Mouse (Mus musculus) lung, postnatal 36 days (tissue): Measurements from ENCODE around the gene Pitpnc1.
A peak's percentile ranks its signal among the peaks of the same experiment; 100 is the strongest.

Experiments used
- DNase-seq: peaks from one replicate; pipeline ENCODE4 v3.0.0; 2022; ENCODE audit warnings: mixed read lengths

Gene Pitpnc1

GRCm38 (mm10) chr11:107401839-107402590 lies 68.5 kb downstream of the Pitpnc1 start:
- DNase-seq: no peak

- no peak for DNase-seq
Observed at GRCm38 (mm10) chr11:107400826-107401225, 69.7 kb downstream of the Pitpnc1 start.

- no peak for DNase-seq
Observed at GRCm38 (mm10) chr11:107400005-107400404, 70.5 kb downstream of the Pitpnc1 start.

DNA sequence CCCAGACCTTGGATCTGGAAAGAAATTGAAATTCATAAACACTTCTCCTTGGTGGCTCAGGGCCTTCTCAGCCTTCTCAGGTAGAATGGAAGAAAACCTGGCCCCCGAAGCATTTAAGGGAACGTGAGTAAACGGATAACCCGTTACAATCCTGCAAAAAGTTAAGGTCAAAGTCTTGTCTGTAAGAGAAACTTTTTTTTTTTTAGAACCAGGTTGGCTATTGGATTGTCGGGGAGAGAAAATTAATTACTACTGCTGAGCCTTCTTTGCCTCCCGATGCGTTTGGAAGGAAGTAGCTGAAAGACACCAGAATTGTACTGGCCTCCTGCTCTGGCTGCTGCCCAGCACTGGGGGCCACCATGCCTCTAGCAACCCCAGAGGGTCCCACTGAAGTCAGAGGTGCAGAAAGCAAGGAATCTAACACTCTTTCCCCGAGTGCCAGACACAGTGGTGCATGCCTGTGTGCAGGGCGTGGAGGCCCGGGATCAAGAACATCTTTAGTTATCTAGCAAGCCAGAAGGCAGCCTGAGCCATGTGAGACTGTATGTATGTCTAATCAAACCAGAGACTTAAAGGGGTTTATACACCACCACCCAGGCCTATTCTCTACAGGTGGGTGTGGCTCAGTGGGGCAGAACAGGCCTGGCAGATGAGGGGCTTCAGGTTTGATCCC lies 73.0 kb downstream of the Pitpnc1 start:
- no peak for DNase-seq

DNA sequence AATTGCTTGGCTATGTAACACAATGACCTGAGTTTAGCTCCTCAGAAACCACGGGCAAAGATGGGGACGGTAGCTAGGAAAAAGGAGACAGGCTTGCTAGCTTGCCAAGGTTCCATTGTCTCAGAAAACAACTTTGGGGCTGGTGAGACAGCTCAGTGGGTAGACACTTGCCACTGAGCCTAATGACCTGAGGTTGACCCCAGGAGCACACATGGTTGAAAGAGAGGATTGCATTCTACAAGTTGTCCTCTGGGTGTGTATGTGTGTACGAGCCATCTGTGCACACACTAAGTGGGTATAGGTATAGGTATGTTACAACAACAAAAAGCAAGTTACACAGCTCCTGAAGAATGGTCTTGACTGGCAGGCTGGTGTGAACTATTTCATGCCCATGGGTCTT lies 76.3 kb downstream of the Pitpnc1 start:
- no peak for DNase-seq

- DNase-seq: no peak
Observed at GRCm38 (mm10) chr11:107393828-107394165, 76.7 kb downstream of the Pitpnc1 start.

- DNase-seq: peak; percentile 49
Observed at GRCm38 (mm10) chr11:107393154-107393827, 77.2 kb downstream of the Pitpnc1 start.

DNA sequence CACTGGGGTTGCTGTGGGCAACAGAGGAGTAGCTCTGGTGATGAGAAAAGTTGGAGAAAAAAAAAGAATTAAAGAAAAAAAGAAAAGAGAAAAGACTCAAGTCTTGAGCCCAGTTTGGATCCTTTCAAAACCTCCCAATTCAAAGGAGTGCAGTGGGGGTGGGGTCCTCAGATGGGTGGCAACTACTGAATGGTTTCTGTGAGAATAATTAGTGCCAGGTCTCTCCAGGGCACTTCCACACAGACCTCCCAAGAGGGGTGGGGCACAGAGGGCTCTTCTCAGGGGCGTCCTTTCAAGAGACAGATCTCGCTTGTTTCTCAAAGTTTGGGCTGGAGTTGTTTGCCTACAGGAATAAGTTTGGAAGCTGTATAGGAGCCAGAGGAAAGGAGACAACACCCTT lies 80.0 kb downstream of the Pitpnc1 start:
- DNase-seq: no peak

GRCm38 (mm10) chr11:107390001-107390400 lies 80.5 kb downstream of the Pitpnc1 start:
- no peak for DNase-seq

GRCm38 (mm10) chr11:107386481-107386880 lies 84.0 kb downstream of the Pitpnc1 start:
- DNase-seq: no peak

DNA sequence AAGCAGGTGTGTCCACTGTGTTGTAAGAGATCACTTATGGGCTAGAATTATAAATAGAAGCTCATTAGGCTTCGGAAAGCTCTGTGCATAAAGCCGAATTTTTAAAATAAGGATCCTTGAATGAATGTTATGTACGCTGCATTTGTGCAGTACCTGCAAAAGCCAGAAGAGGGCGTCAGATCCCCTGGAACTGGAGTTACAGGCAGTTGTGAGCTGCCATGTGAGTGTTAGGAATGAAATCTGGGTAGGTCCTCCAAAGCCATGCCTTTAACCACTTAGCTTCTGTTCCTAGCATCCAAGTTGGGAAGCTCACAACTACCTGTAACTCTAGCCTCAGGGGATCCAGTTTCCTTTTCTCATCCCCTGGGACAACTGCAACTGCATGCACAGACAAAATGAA lies 85.2 kb downstream of the Pitpnc1 start:
- DNase-seq: peak; percentile 67

DNA sequence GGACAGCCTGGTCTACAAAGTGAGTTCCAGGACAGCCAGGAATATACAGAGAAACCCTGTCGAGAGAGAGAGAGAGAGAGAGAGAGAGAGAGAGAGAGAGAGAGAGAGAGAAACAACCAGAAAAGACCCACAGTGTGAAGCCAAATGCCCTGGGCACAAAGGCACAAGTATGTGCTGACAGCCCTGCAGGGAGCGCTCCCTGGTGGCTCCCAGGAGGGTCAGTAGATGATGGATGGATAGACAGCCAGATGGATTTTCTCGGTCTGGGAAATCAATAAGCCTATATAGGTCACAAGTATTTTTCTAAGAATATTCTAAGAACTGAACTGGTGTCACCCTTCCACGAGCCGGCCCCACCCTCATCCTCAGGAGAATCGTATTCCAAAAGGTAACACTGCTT lies 86.5 kb downstream of the Pitpnc1 start:
- no peak for DNase-seq

DNA sequence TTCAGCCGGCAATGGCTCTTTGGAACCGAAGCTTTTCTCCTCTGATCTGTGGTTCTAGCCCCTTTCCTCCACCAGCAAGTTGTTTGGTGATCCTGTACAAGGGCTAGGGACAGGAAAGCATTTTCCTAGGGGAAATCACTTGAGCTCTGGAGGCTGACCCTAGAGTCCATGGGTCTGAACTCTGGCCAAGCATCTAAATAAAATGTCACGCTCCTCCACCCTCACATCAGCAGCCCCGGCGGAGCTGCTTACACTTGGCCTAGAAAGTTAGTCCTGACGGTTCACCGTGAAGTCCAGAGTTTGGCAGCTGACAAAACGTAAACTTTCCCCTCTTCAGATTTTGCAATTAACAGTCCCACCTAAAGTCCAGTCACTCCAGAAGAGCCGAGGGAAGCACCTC lies 90.5 kb downstream of the Pitpnc1 start:
- DNase-seq: peak; percentile 38

DNA sequence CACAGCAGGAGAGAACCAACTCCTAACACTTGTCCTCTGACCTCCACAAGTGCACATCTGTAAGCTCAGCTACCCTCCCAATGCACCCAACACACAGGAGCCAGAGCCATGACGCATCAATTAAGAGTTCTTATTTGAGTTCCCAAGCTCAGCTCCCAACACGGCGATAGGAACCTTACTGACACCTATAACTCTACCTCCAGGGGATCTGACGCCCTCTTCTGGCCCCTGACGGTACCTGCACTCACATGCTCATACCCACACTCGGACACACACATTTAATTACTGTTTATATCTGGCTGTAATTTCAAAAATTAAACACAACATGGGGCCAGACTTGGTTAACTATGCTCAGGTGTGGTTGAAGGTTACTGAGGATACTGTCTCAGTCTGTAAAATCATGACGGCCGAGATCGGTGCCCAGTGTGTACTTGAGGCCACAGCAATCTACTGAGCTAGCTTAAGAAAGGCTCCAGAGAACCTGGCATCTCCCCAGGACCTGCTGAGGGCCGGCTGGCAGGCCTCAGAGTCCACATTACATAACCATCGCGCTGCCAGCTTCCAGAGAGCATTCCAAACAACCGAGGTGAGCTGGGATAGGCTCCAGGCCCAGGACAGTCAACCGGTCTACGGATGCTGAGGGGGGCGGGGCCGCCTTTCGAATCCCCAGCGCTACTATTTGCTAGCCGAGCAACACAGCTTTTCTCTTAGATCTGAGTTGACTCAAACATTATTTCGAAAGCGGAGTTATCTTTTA lies 91.2 kb downstream of the Pitpnc1 start:
- DNase-seq: peak; percentile 84

- no peak for DNase-seq
Observed at GRCm38 (mm10) chr11:107377326-107377725, 93.2 kb downstream of the Pitpnc1 start.

- peak; percentile 78 for DNase-seq
Observed at GRCm38 (mm10) chr11:107376272-107376671, 94.2 kb downstream of the Pitpnc1 start.

DNA sequence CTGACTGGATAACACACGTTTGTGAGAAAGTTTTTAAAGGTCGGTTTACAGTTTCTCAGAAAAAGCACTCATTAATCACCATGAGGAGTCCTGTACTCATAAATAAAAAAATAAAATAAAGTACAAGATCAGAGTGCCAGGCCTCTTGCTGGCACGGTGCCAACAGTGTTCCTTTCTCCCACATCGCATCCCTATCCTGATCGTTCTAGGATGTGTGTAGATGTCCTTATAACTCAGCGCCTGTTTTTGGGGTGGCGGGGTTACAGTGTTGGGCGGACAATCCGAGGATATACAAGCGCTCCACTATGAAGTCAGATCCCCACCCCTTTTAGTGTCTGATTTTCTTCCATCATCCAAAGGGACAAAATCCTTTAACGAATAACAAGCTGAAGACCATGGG lies 94.7 kb downstream of the Pitpnc1 start:
- no peak for DNase-seq

DNA sequence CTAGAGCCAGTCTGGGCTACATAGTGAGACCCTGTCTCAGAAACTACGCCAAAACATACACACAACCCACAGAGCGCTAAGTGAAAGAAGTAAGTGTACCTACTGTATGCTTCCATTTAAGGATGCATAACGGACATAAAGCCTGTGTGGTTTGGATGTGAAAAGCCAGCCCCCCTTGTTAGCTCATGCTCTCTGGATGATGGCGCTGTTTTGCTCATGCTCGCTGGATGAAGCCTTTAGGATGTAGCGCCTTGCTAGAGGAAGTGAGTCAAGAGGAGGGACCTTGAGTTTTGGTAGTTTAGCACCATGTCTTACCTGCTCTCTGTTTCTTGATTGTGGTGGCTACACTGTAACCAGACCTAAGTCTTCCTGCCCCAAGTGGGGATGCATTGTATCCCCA lies 96.9 kb downstream of the Pitpnc1 start:
- DNase-seq: no peak

DNA sequence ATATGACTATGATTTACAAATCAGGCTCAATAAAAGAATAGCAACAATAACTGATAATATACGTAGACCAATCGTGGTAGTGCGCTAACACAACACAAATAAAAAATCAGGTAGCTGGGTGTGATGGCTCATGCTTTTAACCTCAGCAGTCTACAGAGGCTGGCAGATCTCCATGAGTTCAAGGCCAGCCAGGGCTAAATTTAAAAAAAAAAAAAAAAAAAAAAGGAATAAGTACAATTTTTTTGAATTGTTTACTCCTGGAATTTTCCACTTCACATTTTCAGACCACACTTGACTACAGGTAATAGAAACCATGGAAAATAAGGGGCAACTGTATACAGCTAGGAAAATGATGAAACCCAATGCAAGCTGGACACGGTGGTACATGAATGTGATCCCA lies 97.3 kb downstream of the Pitpnc1 start:
- DNase-seq: no peak

DNA sequence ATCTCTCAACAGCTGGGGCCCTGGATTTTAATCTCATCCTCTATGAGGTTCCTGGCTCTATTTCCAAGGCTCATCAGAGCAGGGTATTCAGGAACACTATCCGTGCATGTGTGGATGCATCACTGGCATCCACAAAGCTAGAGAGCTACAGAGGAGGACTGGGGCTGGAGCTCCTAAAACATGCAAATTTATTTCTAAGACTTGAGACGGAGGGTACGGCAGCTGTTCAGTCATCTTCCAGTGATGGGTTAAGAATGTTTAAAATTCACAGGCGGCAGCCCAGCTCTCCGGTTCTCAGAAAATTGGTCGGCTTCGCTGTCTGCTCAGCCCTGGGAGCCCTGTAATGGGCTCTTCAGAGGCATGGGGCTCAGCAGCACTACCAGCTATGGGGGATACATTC lies 97.8 kb downstream of the Pitpnc1 start:
- no peak for DNase-seq

DNA sequence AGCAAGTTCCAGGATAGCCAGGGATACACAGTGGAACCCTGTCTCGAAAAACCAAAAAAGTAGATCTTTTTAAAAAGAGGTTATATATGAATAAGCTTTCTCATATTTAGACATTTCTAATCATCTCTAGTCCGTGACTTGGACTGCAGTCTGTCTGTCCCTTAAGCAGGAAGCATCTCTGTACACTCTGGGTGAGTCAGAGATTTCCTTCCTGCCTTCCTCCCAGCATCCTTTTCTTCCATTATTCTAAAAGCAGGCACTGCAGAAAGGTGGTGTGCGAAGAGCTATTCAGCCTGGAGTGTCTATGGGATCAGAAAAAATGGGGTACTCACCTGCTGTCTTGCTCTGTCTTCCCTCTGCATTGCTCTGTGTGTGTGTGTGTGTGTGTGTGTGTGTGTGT lies 100.0 kb downstream of the Pitpnc1 start:
- peak; percentile 35 for DNase-seq

GRCm38 (mm10) chr11:107369661-107370060 lies 100.8 kb downstream of the Pitpnc1 start:
- DNase-seq: no peak

DNA sequence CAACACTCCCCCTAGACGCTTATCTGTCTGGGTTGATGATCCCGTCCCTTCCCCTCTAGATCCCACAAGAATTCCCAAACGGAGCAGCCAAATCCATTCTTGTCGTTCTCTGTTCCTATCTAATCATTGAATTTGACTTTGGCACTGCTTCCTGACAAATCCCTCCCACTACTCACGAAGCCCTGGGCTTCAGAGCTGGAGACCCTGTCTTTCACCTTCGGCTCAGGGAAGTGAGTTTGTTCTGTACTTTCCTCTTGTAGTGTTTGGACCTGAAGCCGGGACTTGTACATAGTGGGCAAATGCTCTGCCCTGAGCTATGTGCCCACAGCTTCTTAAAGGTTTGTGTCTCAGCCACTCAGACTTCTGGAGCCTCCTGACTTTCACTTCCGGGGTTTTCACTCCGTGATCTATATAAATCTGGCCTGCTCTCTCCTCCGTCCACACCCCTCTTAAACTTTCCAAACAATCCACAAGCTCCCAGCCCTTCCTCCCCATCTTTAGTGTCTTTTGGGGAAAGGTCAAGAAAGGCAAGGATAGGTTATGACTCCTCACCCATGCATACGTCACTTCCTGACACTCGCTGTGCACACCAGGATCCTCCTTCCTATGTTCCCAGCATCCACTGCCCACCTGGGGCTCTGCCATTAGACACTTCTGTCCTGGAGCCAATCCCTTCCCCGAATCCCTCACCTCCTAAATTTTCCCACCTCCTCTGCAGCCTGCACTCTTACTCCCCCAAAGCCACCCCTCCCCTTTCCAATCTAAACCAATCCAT lies 104.4 kb downstream of the Pitpnc1 start:
- DNase-seq: no peak
